Mouse (Mus musculus) heart, adult 11 months (tissue): ENCODE data around the gene Lrig2.

Experiments used
- DNase-seq: peaks from one replicate; pipeline ENCODE4 v3.0.0; 2022

Lrig2 gene

DNA sequence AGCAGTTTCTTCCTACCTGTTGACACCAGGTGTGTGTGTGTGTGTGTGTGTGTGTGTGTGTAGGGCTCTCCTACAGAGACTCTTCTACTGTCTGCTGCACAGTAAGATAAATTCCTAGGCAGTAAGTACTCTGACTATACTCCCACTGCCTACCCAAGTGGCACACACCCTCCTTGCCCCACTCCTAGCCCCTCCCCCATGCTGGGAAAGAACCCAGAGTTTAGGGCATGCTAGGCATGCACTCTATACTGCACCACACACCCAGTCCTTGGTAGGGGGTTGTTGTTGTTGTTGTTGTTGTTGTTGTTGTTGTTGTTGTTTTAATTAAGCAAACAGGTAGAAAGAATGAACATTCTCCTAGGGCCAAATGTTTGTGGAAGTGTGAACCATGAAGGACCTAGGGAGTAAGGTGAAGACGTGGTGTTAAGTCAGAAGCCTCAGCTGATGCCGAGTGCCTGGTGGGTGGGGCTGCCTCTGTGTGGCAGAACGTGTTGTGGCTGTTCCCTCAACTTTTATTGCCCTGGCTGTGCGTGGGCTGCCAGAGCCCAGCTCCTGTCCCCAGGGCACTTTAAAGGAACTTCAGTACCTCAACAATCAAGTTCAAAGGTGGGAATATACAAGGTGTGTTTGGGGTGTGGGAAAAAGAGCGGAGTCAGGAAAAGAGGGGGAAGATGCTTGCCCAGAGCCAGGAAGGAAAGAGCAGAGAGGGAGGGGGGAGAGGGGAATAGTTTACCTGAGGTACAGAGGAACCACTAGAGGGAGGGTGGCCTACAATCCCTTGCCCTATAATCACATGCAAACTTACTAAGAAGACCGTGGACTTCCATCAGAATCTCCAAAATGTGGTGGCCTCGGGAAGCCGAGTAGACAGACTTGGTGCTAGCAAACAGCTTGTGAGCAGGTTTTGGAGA is 152.2 kb downstream of the Lrig2 start:
- DNase-seq = no peak

DNA sequence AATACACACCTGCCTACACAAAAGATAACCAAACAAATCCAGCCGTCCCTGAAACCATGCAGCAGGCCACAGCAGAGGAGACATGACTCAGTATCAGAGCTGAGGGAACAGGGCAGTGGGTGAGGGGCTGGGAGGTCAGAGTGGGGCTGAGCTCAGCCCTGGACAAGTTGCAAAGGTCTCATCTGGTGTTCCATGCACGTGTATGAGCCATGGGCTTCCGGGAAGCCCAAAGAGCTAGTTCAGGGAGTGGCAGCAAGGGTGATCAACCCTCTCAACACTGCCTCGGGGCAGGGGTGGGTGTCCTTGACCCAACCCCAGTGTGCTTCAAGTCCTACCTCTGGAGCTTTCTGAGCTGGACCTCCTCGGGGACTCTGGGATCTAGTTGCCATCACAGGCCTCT is 153.0 kb downstream of the Lrig2 start:
- no peak for DNase-seq

- DNase-seq = no peak
Observed at GRCm38 (mm10) chr3:104356106-104356505, 155.6 kb downstream of the Lrig2 start.

DNA sequence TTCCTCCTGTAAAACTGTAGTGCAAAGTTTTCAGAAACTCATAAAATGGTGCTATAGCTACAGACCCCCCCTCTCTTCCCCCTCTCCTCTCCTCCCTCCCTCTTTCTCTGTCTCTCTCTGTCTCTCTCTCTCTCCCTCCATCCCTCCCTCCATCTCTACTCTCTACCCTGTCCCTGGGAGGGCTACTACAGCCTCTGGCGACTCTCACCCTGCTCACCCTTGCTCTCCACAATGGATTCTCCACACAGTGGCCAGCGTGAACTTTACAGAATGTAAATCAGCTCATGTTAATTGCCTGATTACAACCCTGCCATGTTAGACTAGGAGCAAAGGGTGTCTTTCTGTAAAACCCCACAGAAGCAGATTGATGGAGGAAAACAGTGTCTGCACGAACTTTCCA is 157.8 kb downstream of the Lrig2 start:
- DNase-seq = no peak

DNA sequence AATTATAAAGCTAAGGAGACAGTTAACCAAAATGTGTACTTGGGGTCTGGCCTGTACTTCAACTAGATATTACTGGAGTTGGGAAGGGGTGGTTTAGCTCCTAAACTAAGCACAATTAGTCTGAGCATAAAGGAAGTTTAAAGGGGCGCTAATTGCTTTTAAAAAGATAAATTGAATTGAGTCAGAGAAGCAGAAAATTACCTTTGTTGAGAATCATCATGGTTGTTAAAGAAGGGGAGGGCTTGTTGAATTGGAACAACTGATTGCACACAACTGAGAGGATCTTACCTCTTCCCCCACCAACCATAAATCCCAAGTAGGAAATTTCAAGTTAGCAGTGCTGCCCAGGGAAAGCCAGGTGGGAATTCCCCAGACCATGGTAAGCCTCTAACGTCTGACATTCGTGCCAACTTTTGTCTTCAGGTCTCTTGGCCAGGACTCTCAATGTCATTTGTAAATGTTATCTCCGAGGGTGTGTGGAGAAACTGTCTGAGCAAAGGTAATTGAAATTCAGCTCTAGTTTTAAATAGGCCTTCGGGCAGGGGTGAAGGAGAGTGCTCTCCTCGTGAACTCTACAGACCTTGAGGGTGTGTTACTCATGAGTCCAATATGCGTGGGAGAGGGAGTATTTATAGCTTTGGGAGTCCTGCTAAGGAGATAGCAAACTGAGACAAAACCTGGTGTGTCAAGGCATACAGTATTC is 159.2 kb downstream of the Lrig2 start:
- peak; percentile 92 for DNase-seq

DNA sequence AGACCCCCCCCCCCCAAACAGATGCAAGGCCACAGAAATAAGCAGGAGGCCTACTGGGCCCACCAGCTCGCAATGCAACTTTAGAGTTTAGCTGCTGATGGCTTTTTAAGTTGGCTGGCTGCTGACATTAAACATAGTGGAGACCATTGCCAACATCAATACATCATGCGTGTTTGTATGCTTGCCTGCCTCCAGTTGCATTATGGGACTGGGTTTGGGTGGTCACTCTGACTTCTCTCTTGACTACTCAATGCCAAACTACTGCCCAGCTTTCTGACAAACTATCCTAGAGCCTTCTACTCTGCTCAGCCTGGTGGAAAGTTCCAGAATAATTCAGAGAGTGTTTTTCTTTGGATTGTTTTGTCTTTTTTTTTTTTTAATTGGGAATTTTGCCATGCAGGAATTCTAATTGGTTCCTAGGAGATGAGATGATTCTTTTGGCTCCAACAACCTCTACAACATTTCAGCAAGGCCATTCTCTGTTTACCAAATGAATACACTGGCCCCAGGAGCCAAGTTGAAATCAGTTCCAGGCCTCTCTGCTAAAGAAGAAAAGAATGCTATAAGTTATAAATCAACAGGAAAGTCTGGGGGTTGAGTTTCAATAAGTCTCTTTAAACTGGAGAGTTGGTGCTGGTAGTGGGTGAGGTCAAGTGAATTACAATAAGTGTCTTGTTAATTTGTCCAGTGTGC is 161.3 kb downstream of the Lrig2 start:
- DNase-seq = no peak

DNA sequence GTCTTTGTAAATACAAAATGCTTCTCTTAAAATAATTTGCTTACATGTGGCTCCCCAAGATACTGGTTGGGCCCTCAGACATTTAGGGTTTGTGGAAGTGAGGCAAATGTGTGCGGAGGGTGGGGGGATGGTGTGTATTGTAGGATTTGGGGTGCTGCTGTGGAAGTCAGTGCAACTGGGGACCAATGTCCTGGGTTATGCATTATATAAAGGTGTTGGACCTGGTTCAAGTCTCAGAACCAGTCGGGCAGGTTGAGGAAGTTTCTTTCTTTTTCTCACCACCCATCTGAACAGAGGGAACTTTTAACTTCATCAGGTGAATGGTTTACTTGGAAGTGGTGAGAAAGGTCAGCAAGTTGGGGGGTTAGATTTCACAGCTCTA is 161.9 kb downstream of the Lrig2 start:
- DNase-seq = no peak

DNA sequence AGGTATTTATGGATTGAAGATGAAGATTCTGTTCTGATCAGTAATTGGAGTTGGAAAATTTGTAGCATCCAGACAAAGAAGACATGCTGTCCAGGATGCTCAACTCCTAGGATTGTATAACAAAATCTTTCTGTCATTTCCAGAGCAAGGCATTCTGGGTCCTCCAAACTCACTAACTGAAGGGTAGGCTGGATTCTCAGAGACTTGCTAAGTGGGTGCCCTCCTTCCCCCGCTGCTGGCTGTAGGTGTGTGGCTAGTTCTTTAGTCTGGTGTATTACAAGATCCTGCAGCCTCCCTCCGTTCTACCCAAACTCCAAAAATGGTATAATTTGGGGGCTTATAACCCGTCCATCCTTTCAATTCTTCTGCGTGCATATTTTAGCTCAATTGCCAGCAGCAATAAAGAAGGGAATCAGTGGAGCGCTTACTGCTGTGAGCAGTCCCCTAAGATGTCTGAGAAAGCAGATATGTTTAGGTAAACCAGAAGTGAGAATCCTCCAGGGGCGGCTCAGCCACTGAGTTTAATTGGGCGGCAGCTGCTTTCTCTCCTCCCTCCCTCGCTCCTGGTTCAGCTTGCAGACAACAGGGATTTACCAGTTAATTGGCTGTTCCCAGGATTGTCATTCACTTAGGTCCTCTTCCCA is 162.4 kb downstream of the Lrig2 start:
- no peak for DNase-seq
